10 mouse cellular contexts compared by ENCODE assay signal in genomic region chr10:109009831-109010230, GRCm38 (mm10). TPM values are rescaled to one million over a fixed set of nuclear protein-coding genes. Genes with fewer than 3 reads are reported as not detected.
DNase-seq lines count a peak whose midpoint lies in the region; ATAC-seq and TF ChIP-seq lines count a peak whose summit lies in the region.
"Had no signal": no experiment of that assay in that cellular context is flagged by ENCODE, and none has a peak within 500 bp of the region (broad histone marks: within the 10 kb centered on the region; RNA-seq: fewer than 3 reads in every experiment).

No protein-coding gene starts in this region.

- peaks cover 7% of the 10 kb centered on the region; the same call in 1 of the 2 replicates for H3K4me1 ChIP-seq in cerebellum, adult 2 months (ENCODE audit: control insufficient read depth, insufficient read depth, low read length)
- H3K4me1 ChIP-seq in lung, embryonic 15.5 days = peaks cover 17% of the 10 kb centered on the region
- peaks cover 18% of the 10 kb centered on the region for H3K4me1 ChIP-seq in limb, embryonic 10.5 days
- peaks cover 9% of the 10 kb centered on the region for H3K4me1 ChIP-seq in stomach, embryonic 15.5 days

- H3K4me3 ChIP-seq in cerebellum, adult 2 months (replicated peaks; ENCODE audit: insufficient read depth, low read depth, low read length) = peak overlapping the region; percentile 63
- no peak overlapping the region for H3K4me3 ChIP-seq in lung, embryonic 15.5 days
- peak overlapping the region; percentile 62 for H3K4me3 ChIP-seq in limb, embryonic 10.5 days
- H3K4me3 ChIP-seq in stomach, embryonic 15.5 days (replicated peaks) = no peak overlapping the region

- peak overlapping the region; percentile 28; the same call in 1 of the 2 replicates for H3K27ac ChIP-seq in cerebellum, adult 2 months (ENCODE audit: insufficient read depth, low read length)
- H3K27ac ChIP-seq in lung, embryonic 15.5 days = no peak overlapping the region
- no peak overlapping the region for H3K27ac ChIP-seq in limb, embryonic 10.5 days
- no peak overlapping the region for H3K27ac ChIP-seq in stomach, embryonic 15.5 days
- H3K27ac ChIP-seq: limb, embryonic 15.5 days had no signal

- TF ChIP-seq POLR2A in cerebellum, adult 2 months (IDR thresholded peaks at IDR 0.05; ENCODE audit: borderline replicate concordance, insufficient read depth, low read length) = no peak

- H3K27me3 ChIP-seq in cerebellum, adult 2 months (ENCODE audit: control insufficient read depth, insufficient read depth, low read length) = no peaks in the 10 kb centered on the region
- peaks cover 35% of the 10 kb centered on the region for H3K27me3 ChIP-seq in lung, embryonic 15.5 days
- peaks cover 42% of the 10 kb centered on the region for H3K27me3 ChIP-seq in limb, embryonic 10.5 days (ENCODE audit: low read depth, poor library complexity, severe bottlenecking)
- H3K27me3 ChIP-seq in stomach, embryonic 15.5 days (replicated peaks) = 0 out of 2 replicates have a peak, but pooled peaks cover 17% of the 10 kb centered on the region

- 0% methylated on average over 1 of the region's 1 CpGs for WGBS in cerebellum, adult 2 months
- 13% methylated on average over 1 of the region's 1 CpGs for WGBS in lung, embryonic 15.5 days
- 26% methylated on average over 1 of the region's 1 CpGs for WGBS in limb, embryonic 10.5 days
- WGBS in stomach, embryonic 15.5 days = 9% methylated on average over 1 of the region's 1 CpGs

- peak overlapping the region; percentile 87 for H3K4me2 ChIP-seq in lung, embryonic 15.5 days
- H3K4me2 ChIP-seq in stomach, embryonic 15.5 days = peak overlapping the region; percentile 88; the same call in 1 of the 2 replicates

- ATAC-seq in cerebellum, adult (ENCODE audit: insufficient number of reproducible peaks, low FRiP score, low TSS enrichment) = no peak
- no peak for ATAC-seq in lung, embryonic 15.5 days (ENCODE audit: borderline replicate concordance, extremely low read depth, low FRiP score, low TSS enrichment)
- ATAC-seq in stomach, embryonic 15.5 days (ENCODE audit: insufficient read depth, low FRiP score, low read depth) = no peak
- ATAC-seq: inflammation-experienced regulatory T-cells, adult 6 months had no signal

- H3K9me3 ChIP-seq in lung, embryonic 15.5 days = no peaks in the 10 kb centered on the region
- no peaks in the 10 kb centered on the region for H3K9me3 ChIP-seq in limb, embryonic 10.5 days (replicated peaks)
- H3K9me3 ChIP-seq in stomach, embryonic 15.5 days = no peaks in the 10 kb centered on the region
- H3K9me3 ChIP-seq: limb, embryonic 15.5 days had no signal

- TF ChIP-seq CTCF in cerebellum, adult 2 months (IDR thresholded peaks at IDR 0.05; ENCODE audit: borderline replicate concordance, insufficient read depth, low read depth, low read length) = no peak

- peak; percentile 29 to 31 for DNase-seq in cerebellum, adult 2 months
- DNase-seq in lung, postnatal 25 days (ENCODE audit: low spot score) = no peak
- no peak for DNase-seq in limb, embryonic 10.5 days (ENCODE audit: low spot score)
- no peak for DNase-seq in natural killer cell, adult 2 months (ENCODE audit: low spot score in 2 of 2)
- DNase-seq in urinary bladder, postnatal 36 days (ENCODE audit: low spot score in 2 of 2) = no peak

- H3K9ac ChIP-seq in lung, embryonic 15.5 days = no peak overlapping the region
- no peak overlapping the region for H3K9ac ChIP-seq in stomach, embryonic 15.5 days
- H3K9ac ChIP-seq: limb, embryonic 15.5 days had no signal

- no peaks in the 10 kb centered on the region for H3K36me3 ChIP-seq in lung, embryonic 15.5 days
- no peaks in the 10 kb centered on the region for H3K36me3 ChIP-seq in limb, embryonic 10.5 days
- no peaks in the 10 kb centered on the region for H3K36me3 ChIP-seq in stomach, embryonic 15.5 days
- H3K36me3 ChIP-seq: limb, embryonic 15.5 days had no signal

RNA-seq across cellular contexts. Expression of gene Syt1, which starts 1.0 kb away (rescaled TPM):
- 209 and 224 TPM in 2 replicates for polyA plus RNA-seq in cerebellum, adult 2 months (2012; rRNA removed)
- 0.74 and 0.96 TPM in 2 replicates for polyA plus RNA-seq in lung, embryonic 15.5 days (2015; fragmentation: Nextera tagmentation; extraction: Ambion mirVana)
- polyA plus RNA-seq in limb, embryonic 10.5 days (2016; fragmentation: Nextera tagmentation; extraction: Ambion mirVana) = 0.10 and 0.13 TPM in 2 replicates
- 7.2 and 8.3 TPM in 2 replicates for polyA plus RNA-seq in stomach, embryonic 15.5 days (2015; fragmentation: Nextera tagmentation; extraction: Ambion mirVana)
- polyA plus RNA-seq: inflammation-experienced regulatory T-cells, adult 6 months had no signal

Comparison
In these comparisons a context has a peak if more than half of its experiments do, and no peak if none do; other contexts are left out.
1. DNase-seq: peak in cerebellum, adult 2 months (2 of 2); none in lung, postnatal 25 days (single experiment), limb, embryonic 10.5 days (single experiment), natural killer cell, adult 2 months (0 of 2) and urinary bladder, postnatal 36 days (0 of 2).
2. H3K4me3 ChIP-seq: peak in cerebellum, adult 2 months (single experiment) and limb, embryonic 10.5 days (single experiment); none in lung, embryonic 15.5 days (single experiment) and stomach, embryonic 15.5 days (single experiment).
3. RNA of gene Syt1, which starts 1.0 kb away (polyA plus RNA-seq): 209 to 224 TPM in cerebellum, adult 2 months; 7.2 to 8.3 TPM in stomach, embryonic 15.5 days, 0.74 to 0.96 TPM in lung, embryonic 15.5 days and 0.10 to 0.13 TPM in limb, embryonic 10.5 days; every median in the first group is over 10 times any median in the second.